Mouse (Mus musculus) cerebellum, postnatal 10 days (tissue): ENCODE data around the gene Psmd1.

ENCODE experiments used
- DNase-seq, 2 experiments: peaks; one replicate each; pipeline ENCODE4 v3.0.0; 2021; ENCODE audit warnings: mixed read lengths in 2 of 2

Gene Psmd1

DNA sequence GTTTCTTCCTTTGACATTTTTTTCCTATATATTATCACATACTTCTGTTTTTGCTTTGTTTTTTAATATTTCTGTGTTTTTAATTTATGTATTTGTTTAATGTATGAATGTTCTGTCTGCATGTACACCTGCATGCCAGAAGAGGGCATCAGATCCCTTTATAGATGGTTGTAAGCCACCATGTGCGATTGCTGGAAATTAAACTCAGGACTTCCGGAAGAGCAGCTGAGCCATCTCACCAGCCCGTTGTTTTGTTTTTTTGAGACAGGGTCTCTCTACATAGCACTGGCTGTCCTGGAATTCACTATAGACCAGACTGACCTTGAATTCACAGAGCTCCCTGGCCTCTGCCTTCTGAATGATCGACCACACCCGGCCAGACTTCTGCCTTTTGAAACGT lies 1.7 kb upstream of the Psmd1 start:
- DNase-seq: no peak

DNA sequence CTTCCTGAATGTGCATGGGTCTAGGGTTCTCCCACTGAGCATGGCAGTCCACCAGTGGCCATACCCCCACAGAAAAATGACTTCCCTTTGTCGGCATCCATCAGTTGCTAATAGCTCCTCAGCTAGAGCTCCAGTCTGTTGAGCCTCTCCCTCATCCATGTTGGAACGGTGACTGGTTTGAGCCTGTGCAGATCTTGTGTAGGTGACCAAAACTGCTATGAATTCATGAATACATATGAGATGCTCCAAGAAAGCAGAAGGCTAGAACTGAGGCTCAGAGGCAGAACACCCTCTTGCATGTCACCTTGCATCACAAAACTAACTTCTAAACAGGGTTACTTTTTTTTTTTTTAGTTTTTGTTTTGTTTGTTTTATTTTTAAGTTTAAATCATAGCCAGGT lies 12.4 kb downstream of the Psmd1 start:
- DNase-seq: no peak

DNA sequence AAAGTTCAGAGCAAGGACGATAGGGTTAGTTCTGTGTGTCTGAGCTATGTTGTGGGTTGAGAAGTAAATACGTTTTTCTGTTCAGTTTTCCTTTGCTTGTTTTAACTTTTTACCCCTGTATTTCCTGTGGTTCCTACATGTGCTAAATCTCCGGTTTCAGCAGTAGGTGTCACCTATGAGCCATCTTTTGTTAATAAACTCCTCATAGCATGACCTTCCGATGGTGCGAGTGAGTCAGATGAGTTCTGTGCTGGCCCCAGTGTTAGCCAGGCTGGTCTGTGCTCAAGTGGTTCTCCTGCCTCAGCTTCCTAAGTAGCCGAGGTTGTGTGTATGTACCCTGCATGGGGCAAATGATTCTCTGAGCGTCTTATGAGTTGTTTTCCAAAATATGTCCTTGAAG lies 30.2 kb downstream of the Psmd1 start:
- DNase-seq: no peak

DNA sequence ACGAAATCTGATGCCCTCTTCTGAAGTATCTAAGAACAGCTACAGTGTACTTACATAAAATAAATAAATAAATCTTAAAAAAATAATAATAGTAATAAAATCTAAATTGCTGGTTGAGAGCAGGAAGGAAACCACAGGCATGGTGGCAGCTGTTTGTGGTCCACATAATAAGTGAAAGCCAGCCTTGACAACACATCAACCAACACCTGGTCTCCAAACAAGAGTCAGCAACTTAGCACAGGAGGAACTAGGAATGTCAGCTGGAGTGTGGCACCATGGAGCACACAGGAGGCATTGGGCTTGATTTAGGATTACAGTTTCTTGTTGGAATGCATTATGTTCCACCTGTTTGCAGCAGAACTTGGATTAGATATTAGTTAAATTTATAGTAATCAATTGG lies 40.9 kb downstream of the Psmd1 start:
- no peak for DNase-seq

DNA sequence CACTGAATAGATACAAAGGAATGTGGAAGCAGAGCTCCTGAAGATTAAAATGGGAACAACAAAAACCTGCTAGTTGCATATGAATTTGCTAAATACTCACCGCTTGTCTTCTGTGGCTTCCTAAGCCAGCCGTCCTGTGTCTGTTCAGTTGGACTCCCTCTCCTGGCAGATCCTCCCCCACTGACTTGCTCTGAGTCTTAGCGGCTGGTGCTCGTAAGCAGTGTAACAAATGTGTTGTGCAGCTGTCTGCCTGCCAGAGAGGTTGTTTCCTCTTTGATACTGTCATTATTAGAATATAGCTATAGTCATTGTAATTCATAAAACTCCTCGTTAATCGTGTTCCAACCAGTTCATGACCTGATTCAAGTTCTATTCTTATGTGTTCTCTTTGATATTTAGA lies 47.6 kb downstream of the Psmd1 start, which contains the start of gene Htr2b:
Gene Htr2b (minus strand): TSS at position 192 of the 400 bp plus-strand sequence.
- peak; percentile 28 to 34 for DNase-seq

DNA sequence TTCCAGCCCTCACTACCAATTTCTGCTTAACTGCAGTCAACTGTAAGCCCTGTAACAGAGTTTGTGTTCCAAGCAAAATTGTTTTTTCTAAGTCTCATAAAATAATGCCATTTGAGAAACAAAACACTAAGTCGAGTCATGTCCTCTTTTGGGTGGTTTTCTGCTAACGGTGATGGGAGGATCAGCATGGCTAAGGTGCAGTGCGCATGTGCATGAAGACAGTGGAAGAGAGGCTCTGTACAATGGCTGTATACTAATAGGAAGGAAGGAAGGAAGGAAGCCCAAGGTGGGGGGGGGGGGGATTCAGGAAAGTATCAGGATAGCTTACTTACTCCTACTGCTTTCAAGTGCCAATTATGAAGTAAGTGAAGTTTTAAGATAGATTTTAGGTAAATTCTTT lies 50.0 kb downstream of the Psmd1 start:
- DNase-seq: no peak

DNA sequence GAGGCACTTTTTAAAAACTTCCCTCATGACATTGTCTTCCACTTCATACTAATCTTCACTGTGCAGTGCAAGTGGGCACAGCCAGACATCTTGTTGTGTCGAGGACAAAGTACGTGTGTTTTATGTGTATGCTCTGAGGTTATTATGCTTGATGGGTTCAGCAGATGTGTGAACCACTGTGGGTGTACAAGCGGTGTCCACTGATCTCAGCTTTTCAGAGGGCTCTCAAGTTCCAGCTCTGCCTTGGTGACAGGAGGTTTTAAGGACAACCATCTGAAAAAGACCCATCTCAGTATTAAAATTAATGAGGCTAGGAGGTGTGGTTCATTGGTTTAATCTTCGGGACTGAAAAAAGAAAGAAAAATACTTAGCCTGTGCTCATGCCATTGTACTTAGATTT lies 55.4 kb downstream of the Psmd1 start:
- DNase-seq: no peak

DNA sequence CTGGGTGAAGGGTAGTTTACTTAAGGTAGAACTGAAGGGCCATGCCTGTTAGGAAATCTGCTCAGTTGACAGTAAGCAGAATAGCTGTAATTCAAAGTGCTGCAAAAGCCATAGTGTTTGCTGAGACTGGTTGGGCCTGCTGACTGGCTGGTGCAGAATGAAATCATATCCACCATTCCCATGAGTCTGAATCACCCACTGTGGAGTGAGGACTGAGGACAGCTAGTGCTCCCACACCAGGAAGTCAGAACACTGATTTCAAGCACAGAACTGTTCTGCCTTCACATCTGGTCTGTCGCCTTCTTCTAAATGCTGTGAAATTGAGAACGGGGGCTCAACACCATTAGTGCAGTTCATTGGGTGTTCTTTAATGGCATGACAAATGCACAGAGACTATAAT lies 61.8 kb downstream of the Psmd1 start:
- DNase-seq: no peak

DNA sequence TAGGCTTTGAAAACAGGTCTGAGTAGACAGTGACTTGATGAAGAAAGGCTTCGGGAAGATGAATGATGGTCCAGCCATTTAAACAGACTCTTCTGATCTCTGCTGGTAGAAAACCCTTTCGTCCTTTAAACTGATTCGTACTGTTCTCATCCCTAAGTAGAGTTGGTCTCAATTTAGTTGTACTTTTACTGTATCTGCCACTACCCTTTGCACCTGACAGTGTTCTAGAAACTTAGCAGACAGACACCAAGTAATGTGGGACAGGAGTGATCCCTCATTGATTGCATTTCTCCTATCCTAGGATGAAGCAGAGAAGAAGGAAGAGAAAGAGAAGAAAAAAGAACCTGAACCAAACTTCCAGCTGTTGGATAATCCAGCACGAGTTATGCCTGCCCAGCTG lies 69.2 kb downstream of the Psmd1 start, which contains the start of gene Gm21972:
Gene Gm21972 (plus strand): TSS at position 301 of the 400 bp plus-strand sequence.
- DNase-seq: no peak

DNA sequence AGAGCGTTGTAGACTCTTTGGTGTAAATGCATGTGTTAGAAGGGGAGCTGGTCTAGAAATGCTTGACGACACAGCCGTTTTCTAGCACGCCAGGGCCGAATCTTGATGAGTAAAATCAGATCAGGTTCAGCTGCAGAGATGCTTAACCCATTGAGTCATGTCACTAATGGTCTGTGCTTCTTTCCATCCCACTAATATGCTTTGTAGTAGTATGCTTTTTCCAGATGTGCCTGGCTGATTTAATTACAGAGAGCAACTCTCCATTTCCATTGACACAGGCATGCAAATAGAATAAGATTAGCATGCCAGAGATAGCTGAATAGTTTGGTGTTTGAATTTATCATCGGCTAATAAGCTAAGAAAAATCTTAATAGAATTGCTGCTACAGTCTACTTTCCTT lies 71.1 kb downstream of the Psmd1 start:
- no peak for DNase-seq

DNA sequence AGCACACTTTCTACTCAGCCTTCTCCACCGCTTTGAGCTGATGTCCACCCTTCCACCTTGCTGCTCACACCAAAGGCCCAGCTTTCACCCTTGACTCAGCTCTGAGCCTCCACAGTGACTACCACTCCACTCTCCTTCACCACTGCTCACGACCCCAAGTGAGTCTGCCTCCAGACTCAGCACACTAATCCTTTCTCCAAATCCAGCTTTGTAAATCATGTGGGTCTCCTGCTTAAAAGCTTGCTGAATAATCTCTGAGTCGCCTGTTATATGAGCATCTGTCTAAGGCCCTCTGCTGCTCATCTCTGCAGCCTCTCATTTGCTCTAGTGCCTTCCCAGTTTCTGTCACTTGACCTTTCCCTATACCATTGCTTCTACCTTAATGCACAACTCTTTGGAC lies 76.9 kb downstream of the Psmd1 start:
- DNase-seq: no peak

DNA sequence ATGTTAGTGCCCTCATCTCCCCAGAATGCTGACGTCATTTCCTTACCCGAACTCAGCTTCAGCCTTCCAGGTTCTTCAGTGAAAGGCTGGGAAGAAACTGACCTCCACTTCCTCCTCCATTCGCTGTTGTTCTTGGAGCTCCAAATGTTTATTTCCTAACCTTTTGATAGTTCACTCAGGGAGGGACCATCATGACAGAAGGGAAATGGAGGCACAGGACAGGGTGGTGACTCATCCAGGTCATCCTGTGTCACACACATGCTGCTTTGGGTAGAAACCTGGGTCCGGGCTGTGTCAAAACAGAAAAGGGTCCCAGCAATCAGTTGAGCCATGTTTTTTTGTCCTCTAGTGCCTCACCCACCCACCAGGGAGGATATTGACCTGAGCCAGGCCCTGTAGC lies 79.0 kb downstream of the Psmd1 start:
- no peak for DNase-seq

DNA sequence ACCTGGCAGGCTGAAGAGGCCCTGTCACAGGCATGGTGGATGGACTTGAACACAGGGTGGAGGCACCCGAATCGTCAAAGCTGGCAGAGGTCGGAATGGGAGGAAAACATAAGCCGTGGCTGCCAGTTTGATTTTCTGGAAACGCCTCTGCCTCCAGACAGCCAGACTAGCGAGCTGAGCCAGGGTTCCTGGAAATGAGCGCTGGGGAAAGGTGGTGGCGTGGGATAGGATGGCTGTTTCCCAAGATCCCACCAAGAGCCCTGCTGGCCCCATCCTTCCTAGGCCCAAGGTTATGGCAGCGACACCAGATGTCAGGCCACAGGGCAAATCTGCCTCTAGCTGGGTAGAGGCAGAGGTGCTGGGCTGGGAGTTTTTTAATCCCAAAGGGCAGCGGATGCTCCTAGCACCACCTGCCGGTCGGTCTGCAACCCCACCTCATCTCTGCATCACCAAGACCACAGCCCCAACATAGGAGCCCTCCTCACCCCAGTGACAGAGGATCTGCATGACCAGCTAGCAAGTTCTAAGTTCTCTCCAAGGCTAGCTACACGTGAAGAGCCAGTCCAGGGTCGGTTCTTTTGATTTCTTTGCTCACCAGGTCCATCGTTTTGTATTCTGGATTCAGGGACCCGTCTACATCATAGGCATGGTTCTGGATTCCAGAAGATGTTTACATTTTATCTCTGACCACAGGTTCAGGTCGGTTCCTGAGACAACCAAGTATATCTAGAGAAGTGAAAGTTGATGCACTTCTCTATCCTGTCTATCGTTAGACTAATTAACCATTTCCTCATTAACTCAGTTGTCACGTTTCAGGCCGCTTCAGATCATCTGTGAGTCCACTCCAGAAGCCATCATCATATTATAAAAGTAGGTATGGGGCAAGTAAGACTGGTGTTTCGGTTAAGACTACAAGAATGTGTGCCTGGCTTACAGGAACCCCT lies 80.1 kb downstream of the Psmd1 start:
- DNase-seq: peak; percentile 14 to 26

DNA sequence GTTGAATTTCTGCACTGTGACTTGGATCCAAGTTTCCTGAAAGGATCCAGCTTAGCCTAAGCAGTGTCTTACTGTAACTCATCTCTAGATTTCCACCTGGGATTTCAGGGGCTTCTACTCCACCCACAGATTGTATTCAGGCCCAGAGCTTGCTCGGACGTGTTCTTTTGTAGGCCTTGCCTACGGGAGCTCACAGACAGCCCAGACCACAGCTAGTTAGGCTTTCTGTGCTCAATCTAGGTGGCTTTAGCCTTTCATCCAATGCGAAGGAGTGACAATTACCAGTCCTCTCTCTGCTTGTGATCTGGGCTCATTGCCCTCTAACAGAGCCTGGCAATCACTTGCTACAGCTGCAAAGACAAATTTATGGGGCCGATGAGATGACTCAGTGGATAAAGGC lies 82.1 kb downstream of the Psmd1 start:
- DNase-seq: no peak

DNA sequence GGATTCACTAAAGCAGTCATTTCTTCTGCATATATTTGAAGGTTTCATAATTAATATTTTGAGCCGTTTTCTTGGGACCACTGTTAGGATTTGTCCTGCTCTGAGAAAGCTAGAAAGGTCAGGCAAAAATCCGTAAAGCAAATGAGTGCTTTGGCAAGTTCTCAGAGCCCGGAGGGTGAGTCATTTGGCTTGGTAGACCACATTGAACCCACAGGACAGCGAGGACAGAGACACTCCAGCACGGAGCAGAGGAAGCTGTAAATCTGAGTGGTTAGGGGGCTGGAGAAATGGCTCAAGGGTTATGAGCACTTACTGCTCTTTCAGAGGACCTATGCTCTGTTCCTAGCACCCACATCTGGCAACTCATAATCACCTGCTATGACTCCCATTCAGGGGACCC lies 83.4 kb downstream of the Psmd1 start:
- DNase-seq: no peak

DNA sequence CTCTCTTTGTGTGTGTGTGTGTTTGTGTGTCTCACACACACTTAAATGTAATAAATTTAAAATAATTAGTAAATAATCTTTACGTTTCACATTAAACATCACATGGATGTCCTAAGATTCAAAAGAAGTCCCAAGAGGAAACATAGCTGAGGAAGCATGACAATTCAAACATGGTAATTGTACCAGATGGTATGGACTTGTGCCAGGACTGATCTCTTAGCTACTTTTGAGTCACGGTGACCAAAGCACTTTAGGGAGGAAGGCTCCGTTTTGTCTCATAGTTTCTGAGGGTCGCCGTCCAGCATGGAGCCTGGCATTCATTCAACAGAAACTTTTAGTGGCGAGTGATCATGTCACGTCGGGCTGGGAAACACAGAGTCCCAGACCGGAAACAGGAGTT lies 84.0 kb downstream of the Psmd1 start:
- DNase-seq: peak; percentile 36 to 53

DNA sequence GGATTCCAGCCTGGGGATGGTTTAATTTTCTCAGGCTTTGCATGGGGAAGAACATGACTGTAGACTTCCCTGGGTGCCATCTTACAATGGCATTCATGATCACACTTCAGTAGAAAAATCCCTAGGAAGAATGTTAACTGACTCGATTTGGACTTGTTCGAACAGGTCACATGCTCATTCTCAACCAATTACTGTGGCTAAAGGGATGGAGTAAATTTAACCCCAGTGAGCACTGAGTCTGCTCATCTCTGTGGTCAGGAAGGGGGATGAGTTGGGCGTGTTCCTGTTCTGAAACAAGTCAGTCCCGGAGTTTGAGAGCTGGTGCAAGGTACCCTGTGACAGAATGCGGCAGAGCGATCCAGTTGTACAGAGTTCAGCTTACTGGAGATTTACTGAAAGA lies 86.7 kb downstream of the Psmd1 start:
- no peak for DNase-seq

DNA sequence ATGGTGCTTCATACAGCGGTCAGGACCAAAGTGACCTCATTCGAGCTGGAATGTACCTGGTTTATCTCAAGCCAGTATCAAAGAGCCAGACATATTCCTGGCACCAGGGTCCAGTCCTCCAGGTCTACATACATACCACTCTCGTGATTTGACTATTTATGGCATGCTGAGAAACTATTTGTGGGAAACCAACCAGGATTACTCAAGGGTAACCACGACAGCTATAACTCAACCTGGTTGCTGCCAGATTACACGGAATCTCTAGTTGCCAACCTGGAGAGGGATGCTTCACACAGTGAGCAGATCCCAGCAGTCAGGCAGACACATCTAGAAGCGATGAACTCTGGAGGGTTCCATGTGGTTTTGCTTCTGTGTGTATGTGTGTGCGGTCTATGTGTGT lies 87.2 kb downstream of the Psmd1 start:
- no peak for DNase-seq

DNA sequence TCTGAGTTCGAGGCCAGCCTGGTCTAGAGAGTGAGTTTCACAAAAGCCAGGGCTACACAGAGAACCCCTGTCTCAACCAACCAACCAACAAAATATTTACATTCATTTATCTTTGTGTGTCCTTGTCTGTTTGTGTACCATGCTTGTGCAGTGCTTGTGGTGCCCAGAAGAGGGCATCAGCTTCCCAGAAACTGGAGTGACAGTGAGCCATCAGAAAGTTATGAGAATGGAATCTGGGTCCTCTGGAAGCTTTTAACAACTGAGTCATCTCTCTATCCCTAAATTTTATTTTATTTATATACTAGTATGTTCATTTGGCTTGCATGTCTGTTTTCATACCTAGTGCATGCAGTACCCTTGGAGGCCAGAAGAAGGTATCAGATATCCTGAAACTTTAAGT lies 88.4 kb downstream of the Psmd1 start:
- DNase-seq: no peak

DNA sequence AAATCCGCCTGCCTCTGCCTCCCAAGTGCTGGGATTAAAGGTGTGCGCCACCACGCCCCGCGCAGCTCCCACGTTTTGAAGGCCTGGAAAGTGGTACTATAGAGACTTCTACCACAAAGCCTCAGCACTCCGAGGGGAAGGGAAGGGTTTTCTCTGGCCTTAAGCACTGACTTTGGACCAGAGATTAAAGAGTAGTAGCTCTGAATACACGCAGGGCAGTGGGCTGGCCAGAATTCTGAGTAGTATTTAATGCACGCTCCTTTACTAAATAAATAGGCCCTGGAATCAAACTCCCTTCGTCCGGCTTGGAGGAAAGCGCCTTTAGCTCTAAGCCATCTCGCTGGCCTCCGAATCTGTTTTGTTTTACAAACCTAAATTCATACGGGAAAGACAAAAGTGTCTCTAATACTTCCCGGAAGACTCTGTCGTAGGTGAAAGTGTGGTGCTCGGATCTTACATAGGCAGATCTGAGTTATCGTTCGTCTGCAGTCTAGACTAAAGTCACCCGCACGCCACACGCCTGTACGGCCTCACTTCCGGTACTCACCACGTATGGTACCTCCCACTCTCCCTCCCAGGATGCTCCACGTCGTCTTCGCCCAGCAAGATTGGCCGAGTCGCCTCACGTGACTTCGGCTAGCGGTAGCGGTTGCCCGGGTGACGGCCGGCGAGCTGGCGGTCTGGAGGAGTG lies 90.1 kb downstream of the Psmd1 start, which contains the start of gene Armc9:
Gene Armc9 (plus strand): TSS at position 648 of the 691 bp plus-strand sequence.
- DNase-seq: peak; percentile 96 to 97

DNA sequence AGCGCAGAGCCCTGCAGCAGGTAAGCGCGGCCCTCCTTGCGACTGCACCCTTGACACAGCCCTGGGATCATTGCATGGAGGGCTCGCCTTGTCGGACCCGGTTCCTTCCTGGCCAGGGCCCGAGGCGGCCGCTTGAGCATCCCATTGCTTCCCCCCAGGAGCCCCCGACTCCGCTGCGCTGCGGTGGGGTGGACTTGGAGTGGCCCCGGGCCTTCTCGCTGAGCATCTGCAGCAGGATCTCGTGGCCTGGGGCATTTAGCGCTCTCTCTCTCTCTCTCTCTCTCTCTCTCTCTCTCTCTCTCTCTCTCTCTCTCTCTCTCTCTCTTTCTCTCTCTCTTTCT lies 90.6 kb downstream of the Psmd1 start:
- no peak for DNase-seq

DNA sequence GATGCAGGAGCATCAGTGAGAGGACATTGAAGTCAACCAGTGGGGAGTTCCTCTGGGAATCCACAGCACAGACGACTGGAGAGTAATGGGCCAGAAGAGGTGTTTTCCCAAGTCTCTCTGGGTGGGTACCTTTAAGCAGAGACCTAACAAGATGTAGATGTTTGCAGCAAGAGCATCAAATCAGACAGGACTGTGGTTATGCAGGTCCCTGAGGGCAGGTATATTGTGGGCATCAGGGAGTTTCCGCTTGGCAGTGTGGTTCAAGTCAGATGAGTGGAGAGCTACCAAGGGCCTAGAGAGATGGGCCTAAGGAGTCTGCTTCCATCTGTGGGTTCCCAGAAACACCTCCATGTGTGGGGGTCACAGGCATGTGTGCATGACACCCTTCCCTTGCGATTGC lies 91.9 kb downstream of the Psmd1 start:
- DNase-seq: no peak

DNA sequence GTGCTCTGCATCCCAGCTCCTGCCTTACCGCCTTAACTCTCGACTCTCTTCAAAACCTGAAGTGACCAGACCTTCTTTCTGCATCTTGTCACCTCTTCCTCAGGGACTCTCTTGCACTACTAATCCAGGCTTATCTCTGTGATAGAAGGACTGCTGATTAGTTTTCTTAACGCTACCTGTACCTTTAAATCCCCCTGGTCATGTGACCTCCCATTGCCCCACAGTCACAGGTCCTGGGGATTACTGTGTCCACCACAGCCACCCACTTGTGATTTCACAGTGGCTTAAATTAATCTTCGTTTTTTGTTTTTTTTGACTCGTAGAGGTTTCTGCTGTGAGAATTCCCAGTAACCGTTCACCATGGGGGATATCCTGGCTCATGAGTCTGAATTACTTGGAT lies 92.4 kb downstream of the Psmd1 start:
- DNase-seq: no peak

DNA sequence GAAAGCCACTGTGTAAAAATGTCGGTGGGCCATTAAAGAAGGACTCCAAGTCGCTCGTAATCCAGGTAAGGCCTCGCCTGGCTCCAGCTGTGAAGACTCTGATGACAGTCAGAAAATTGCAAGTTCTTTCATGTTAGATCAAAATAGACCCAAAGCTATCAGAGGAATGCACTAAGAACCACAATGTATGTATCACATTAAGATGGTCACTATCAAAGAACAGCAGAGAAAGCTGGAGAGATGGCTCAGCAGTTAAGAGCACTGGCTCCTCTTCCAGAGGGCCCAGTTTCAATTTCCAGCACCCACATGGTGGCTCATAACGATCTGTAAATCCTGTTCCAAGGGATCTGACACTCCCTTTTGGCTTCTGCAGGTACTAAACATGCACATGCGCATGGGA lies 95.9 kb downstream of the Psmd1 start:
- no peak for DNase-seq
